Mouse (Mus musculus) heart, postnatal 10 days (tissue): ENCODE results near the gene Cdon. TPM values are rescaled to one million over a fixed set of nuclear protein-coding genes. Genes with fewer than 3 reads are reported as not detected.

Experiments
- DNase-seq, 2 experiments: peaks; one replicate each; pipeline ENCODE4 v3.0.0; 2021
- intact Hi-C: fragments of 180-260 bp; cut with DNase I; formaldehyde crosslinking; loops from one replicate; pipeline ENCODE4 v1.15.1; 2025
- total RNA-seq, 2 experiments: library from RNA; stranded (reverse); gene quantifications; 2 replicates each; pipeline ENCODE4 v1.2.3; 2021

The Cdon gene
- total RNA-seq, 2 experiments from 2014 or later = 19.7 to 31.2 TPM

DNA sequence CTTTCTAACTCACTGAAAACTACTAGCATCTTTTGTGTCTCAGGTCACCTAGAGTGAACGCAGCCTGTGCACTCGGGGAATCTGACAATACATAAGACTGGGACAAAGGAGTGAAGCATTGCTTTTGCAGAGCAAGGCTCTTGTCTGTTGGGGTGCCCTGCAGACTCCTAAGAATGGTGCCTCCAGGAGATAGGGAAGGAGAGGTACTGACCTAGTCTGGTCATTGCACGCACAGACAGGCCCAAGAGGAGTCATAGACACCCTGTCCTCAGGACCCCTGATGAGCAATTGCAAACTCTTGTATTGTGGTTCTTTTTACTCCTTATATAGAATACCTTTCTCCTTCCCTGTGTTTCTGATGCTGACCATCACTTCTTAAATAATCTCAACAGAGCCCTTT, 13.4 kb downstream of the Cdon start:
- DNase-seq = no peak
- intact Hi-C loops = no loop called here

DNA sequence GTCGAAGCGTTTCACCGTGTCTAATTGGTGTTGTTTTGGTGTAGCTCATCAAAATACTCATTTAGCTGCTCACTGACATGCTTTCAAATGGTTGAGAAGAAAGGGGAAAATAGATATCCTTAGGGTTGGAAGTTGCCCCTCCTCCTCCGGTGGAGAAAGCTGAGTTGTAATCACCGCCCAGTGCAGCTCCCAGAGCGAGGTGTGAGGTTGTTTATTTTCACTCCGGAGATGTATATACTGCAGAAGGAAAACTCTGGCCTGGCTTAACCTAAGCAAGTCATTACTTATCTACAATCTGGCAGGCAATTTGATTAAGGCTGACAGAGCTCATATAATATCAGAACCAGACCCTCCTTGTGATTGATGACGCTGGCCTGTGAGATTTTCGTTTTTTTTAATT, 14.6 kb downstream of the Cdon start:
- intact Hi-C loops = no loop called here
- no peak for DNase-seq

DNA sequence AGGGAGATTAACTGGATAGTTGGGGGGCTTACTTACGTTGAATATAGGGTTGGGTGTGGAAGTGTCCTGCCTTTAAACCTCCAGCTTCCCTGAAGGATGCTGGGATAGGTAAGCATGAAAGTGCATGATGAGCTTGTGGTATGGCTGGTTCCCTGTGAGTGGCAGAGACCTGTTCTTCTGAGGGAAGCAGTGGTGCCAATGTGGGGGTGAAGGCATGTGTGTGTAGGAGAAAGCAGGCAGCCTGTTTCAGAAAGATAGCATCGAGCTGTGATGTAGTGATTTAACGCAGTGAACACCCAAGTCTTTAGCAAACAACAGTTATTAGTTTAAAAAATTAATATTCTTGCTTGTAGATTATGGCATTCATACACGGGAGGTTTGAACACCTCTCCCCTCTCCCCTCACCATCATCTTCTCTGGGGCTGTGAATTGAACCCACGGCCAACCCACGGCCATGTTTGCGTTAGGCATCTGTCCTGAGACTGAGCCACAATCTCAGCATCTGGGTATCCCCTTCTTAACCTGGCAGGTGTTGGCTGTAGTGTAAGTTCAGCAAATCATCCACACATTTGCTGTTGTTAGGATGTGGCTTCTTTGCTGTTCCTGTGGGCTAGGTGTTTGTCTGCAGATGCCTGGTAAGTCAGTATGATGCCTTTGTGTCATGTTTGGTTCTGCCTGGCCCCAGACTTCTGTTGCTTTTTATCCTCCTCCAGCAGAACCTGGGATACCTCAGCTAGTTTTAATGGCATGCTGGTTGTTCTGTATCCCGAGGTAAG, 17.5 kb downstream of the Cdon start:
- DNase-seq = no peak

DNA sequence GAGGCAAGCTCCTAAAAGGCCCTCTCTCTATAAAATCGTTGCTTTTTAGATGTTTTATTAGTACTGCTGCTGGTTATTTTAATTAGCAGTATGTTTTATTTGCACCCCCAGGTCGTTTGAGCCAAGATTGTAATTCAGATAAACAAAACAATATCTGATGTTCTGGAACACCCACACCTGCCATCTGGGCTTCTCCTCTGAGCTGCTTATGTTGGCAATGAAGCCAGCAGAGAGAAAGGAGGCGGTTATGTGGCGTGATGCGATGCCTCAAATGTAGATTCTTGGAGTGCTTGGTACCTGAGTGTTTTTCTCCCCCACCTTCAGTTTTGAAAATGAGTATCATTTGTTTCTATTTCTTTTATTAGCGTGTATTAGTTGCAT, 18.1 kb downstream of the Cdon start:
- DNase-seq = no peak
- intact Hi-C loops = no loop called here

More for the DNA sequence above, 17.5 kb downstream of the Cdon start:
- intact Hi-C loops = no loop called here

DNA sequence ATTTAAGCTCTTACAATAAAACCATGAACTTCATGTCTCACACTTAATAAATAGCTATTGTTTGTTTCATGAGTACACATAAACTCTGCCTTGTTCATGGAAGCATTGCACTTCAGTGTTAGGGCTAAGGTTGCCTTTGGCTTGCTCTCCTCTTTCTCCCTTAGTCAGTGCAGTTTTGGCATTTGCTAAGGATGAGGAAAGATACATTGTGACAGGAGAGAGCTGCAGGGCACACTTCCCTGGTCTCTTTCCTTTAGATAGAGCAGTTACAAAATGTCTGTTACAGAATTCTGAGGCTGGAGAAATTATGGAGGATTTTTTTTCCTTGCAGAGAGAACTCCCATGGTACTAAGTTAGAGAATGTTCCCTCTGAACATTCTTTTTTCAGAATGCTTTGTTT, 18.8 kb downstream of the Cdon start:
- DNase-seq = no peak
- intact Hi-C loops = no loop called here

DNA sequence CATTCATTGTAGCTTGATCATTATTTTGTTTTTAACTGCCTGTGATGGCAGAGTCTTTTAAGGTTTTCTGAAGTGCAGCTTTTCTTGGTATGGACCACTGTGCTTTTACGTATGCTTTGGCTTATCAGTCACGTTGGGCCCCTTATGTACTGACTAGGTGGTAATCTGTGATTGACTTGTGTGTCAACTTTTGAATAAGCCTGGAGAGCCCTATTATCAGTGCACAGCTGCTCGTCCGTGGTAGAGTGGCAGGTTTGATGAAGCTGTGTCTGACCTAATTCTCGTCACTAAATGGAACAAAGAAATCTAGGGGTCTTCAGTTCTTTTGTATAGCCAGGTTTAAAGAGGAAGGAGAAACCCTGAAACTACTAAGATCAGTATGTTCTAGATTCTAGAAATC, 21.5 kb downstream of the Cdon start:
- intact Hi-C loops = no loop called here
- no peak for DNase-seq

DNA sequence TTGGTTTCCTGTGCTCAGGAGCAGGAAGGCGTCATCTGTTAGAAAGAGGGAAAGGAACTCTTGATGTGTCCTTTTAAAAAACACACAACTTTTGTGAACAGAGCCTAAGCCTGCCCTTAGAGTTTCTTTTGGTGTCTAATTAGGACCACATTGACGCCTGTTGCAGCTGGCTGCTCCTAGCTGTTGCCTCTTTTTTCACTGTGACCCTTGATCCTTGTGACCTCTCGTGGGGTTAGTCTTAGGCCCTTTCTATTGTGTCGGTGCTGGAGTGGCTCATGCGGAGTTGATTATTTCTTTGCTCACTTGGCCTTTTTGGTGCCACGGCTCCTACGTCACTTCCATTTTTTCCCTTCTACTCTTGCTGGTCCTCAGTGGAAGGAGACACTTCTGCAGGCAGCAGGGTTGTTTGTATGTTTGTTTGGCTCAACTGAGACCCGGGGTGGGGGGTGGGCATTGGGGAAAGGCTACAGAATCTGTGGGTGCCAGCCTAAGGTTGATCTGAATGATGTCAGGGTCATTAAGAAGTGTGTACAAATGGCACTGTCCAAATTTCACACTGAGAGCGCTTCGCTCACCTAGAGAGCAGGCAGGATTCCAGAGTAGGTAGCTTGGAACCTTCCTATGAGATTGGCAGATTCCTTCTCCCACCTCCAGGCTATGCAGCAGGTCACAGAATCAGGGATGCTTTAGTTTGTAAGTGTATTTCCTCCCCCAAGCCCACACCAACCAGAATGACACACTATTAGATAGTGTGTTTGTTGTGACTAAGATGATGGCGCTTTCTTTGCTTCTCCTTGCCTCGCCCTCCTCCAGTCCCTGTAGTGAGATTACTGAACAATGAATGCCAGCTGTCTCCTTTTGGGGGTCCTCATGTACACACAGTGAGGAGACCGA, 22.9 kb downstream of the Cdon start:
- no peak for DNase-seq
- intact Hi-C loops = no loop called here

DNA sequence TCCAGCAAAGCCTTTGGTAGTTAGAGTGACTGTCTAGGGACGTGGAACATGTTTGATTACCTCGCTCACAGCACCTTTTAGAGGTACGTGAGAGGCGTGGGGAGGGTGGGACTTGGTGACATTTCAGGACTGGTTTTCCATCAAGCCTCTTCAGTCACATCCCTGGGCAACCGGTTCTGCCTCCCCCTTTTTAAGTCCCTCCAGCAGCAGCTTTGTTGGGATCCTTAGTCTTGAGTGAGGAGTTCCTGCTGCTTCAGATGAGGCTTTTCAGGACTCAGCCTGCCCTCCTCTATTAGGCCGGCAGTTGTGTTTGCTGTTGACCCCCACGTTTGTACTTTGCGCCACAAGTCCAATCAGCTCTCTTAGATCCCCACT, 23.6 kb downstream of the Cdon start:
- no peak for DNase-seq
- intact Hi-C loops = no loop called here

GRCm38 (mm10) chr9:35446916-35447315, 26.0 kb downstream of the Cdon start:
- intact Hi-C loops = no loop called here

GRCm38 (mm10) chr9:35453311-35453710, 32.4 kb downstream of the Cdon start:
- intact Hi-C loops = no loop called here
- no peak for DNase-seq

More at GRCm38 (mm10) chr9:35446916-35447315, 26.0 kb downstream of the Cdon start:
- no peak for DNase-seq

- intact Hi-C loops = no loop called here
- no peak for DNase-seq
Measured at GRCm38 (mm10) chr9:35459594-35459993, 38.7 kb downstream of the Cdon start.

DNA sequence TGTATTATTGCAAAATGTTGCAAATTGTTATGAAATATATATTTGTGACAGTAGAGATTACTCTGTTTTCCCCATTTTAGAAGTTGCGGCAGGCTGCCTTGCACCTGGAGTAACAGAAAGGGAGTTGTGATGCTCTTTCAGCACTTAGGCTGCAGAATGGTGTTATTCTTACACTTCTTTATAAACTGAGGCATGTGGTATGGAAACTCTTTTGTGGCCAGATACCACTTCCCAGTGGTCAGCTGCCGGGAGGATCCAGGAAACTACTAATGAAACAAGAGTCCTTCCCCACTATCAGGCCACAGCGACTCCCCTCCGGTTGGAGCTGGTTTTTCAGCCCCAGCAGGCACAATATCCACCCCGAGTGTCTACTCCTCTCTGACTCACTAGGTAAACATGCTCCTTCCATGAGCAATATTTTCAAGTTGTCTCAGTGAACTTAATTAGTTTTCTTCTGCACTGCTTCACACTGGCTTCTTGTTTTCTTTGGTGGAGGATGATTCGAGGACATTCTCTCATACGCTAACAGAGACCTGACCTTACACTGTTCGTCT, 46.4 kb downstream of the Cdon start:
- intact Hi-C loops = no loop called here
- DNase-seq = peak; percentile 14 to 18

DNA sequence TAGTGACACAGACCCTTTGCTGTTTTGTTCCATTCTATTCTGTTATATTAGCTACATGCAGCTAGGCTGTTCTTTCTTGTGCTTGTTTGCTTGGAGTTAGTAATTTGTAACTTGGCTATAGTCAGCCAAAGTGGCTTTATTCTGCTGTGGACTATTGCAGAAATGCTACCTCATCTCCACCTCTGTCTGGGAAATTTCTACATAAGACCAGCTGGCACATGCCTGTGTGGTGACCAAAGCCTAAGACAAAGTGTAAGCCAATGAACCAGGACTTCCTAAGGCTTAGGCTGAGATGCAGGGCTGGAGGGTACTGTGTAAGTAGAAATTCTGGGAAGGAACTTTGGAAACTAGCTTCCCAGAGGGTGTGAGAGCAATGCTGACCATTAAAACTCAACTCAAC, 48.0 kb downstream of the Cdon start:
- DNase-seq = no peak
- intact Hi-C loops = no loop called here

DNA sequence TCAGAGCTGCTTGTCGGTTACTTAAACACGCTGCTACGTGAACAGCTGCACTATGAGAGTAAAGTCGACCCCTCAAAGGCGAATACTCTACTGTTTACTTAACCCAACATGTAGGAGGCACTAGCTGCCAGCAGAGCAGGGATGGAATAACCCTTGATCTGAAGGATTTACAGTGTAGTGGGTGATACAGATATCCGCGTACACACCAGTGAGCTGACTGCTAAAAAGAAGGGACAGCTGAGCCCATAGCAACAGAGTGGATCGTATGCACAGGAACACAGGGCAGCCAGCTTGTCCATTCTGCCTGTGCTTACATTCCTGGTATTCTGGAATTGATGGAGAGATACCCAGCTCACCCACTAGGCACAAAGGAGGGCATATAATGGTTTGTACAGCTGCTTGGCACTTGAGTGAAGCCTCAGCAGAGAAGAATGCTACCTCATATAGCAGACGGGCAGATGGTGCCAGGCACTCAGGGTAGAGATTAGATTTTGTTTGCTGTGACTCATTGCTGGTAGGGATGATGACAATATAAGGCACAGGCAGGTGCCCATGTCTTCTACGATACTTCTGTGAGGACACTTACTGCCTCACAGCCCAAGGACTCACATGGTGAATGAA, 53.3 kb downstream of the Cdon start:
- no peak for DNase-seq
- intact Hi-C loops = no loop called here

DNA sequence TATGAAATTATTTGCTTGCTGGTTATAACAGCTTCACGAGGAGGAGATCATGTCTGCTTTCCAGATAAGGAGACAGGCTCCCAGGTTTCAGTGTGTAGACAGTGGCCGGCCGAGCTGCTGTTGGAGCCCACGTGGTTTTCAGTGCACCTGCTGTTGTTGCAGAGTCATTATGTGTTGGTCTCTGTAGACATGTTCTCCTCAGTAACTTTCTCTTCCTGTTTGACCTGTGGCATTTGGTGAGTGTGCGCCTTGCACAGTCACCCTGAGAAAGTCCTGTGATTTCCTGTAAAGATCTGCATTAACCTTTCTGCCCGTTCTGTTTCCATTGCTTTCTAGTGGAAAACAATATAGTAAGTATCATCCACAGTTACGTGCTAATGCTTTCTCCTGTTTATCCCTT, 54.5 kb downstream of the Cdon start:
- intact Hi-C loops = no loop called here
- DNase-seq = no peak

GRCm38 (mm10) chr9:35479456-35479855, 58.5 kb downstream of the Cdon start:
- intact Hi-C loops = no loop called here
- DNase-seq = no peak

- DNase-seq = peak in 1 of 2 experiments; percentile 22
- intact Hi-C loops = no loop called here
Measured at GRCm38 (mm10) chr9:35482014-35482898, 61.3 kb downstream of the Cdon start.

GRCm38 (mm10) chr9:35483949-35484348, 63.0 kb downstream of the Cdon start:
- DNase-seq = no peak
- intact Hi-C loops = no loop called here

DNA sequence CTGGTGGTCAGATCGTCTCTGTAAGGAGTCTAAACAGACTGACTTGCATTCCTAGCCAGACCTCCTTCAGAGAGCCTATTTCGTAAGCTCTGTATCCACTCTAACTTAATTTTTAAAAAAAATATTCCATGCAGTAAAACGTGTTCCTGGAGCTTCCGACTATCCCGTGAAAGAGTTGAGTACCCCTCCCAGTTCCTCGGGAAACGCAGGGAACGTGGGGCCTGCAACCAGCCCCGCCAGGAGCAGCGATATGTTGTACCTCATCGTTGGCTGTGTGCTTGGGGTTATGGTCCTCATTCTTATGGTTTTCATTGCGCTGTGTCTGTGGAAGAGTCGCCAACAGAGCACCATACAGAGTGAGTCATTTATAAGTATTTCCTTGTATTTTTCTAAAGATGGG, 65.7 kb downstream of the Cdon start:
- DNase-seq = no peak
- intact Hi-C loops = no loop called here

- DNase-seq = no peak
- intact Hi-C loops = no loop called here
Measured at GRCm38 (mm10) chr9:35488496-35488895, 67.6 kb downstream of the Cdon start.
